8 mouse cellular contexts compared by ENCODE assay signal in the genomic region with DNA sequence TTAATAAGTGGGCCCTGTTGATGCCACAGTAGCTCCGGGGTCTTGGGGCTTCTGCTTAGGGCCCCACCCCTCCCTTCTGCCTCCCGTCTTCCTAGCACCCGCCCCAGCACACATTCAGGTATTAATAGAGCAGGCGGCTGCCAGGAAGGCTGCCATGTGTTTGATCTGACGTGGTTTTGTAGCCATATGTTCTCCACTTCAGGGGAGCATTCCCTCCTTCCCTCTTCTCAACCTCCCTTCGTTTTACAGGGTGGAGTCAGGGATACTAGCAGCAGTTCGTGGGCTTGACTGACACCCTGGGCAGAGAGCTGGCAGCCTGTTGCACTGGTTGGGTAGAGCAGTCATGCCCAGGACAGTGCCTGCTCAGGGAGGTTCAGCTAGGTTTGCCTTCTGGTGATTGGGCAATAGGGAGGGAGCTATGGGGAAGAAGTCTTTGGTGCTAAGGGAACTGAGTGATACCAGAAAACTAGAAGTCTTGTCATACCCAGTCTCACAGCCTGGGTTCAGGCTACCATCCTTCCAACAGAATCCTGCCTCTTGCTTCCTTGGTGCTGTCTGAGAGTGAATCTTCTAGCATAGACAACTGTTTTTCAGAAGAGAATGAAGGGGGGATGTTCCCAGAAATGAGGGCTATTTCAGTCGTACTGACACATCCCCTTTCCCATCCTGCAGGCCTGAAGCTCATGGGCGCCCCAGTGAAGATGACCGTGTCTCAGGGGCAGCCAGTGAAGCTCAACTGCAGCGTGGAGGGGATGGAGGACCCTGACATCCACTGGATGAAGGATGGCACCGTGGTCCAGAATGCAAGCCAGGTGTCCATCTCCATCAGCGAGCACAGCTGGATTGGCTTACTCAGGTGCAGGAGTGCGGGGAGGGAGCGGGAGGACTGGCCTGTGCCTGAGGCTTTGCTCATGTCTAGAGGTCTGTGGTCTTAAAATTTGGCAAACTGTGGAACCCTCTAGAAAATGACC. TPM values are rescaled to one million over a fixed set of nuclear protein-coding genes. Genes with fewer than 3 reads are reported as not detected.
A peak's percentile ranks its signal among the peaks of the same experiment; 100 is the strongest.
DNase-seq lines count a peak whose midpoint lies in the region; ATAC-seq and TF ChIP-seq lines count a peak whose summit lies in the region.

No protein-coding gene starts in this region.

- 63% methylated on average over 15 of the region's 15 CpGs for WGBS in kidney, embryonic 16.5 days
- WGBS in cerebellum, adult 2 months = 35% methylated on average over 15 of the region's 15 CpGs
- WGBS in midbrain, embryonic 13.5 days = 48% methylated on average over 15 of the region's 15 CpGs

- ATAC-seq in kidney, embryonic 16.5 days (ENCODE audit: low FRiP score, low TSS enrichment) = no peak
- ATAC-seq in midbrain, embryonic 13.5 days = no peak

- no peak overlapping the region for H3K27ac ChIP-seq in kidney, embryonic 16.5 days (ENCODE audit: low read length)
- H3K27ac ChIP-seq in cerebellum, adult 2 months (ENCODE audit: insufficient read depth, low read length) = peak overlapping the region; percentile 94
- H3K27ac ChIP-seq in midbrain, embryonic 13.5 days = no peak overlapping the region

- peak overlapping the region; percentile 81; the same call in 1 of the 2 replicates for H3K4me3 ChIP-seq in kidney, embryonic 16.5 days (ENCODE audit: low read length)
- peak overlapping the region; percentile 100 for H3K4me3 ChIP-seq in cerebellum, adult 2 months (replicated peaks; ENCODE audit: insufficient read depth, low read depth, low read length)
- H3K4me3 ChIP-seq in midbrain, embryonic 13.5 days (replicated peaks) = peak overlapping the region; percentile 80

- peak overlapping the region; percentile 97 for H3K4me2 ChIP-seq in kidney, embryonic 16.5 days (replicated peaks; ENCODE audit: low read depth, low read length)
- H3K4me2 ChIP-seq in midbrain, embryonic 13.5 days (replicated peaks) = peak overlapping the region; percentile 97

- 0 out of 2 replicates have a peak, but pooled peaks have one; percentile 36 for TF ChIP-seq POLR2A in cerebellum, adult 2 months (IDR thresholded peaks at IDR 0.05; ENCODE audit: borderline replicate concordance, insufficient read depth, low read length)

- peaks cover 28% of the 10 kb centered on the region for H3K4me1 ChIP-seq in kidney, embryonic 16.5 days (ENCODE audit: insufficient read depth, low read length)
- peaks cover 48% of the 10 kb centered on the region for H3K4me1 ChIP-seq in cerebellum, adult 2 months (ENCODE audit: control insufficient read depth, insufficient read depth, low read length)
- peaks cover 55% of the 10 kb centered on the region for H3K4me1 ChIP-seq in midbrain, embryonic 13.5 days (replicated peaks)

- no peaks in the 10 kb centered on the region for H3K9me3 ChIP-seq in kidney, embryonic 16.5 days (ENCODE audit: low read length)
- H3K9me3 ChIP-seq in midbrain, embryonic 13.5 days = no peaks in the 10 kb centered on the region

- no peak for TF ChIP-seq CTCF in cerebellum, adult 2 months (IDR thresholded peaks at IDR 0.05; ENCODE audit: borderline replicate concordance, insufficient read depth, low read depth, low read length)

- no peak for DNase-seq in kidney, postnatal 14 days
- DNase-seq in cerebellum, adult 2 months = peak; percentile 85 to 95
- peak; percentile 70 to 85 for DNase-seq in frontal cortex, postnatal 36 days (ENCODE audit: low spot score in 2 of 2)
- DNase-seq in spleen, postnatal 4 days (ENCODE audit: low spot score in 2 of 2) = no peak
- no peak for DNase-seq in thymus, postnatal 14 days
- DNase-seq in testis, postnatal 14 days (ENCODE audit: low spot score) = no peak

- H3K9ac ChIP-seq in kidney, embryonic 16.5 days (replicated peaks; ENCODE audit: low read length) = peak overlapping the region; percentile 28; the same call in 1 of the 2 replicates
- peak overlapping the region; percentile 87; the same call in 1 of the 2 replicates for H3K9ac ChIP-seq in midbrain, embryonic 13.5 days (replicated peaks)

- peaks cover 19% of the 10 kb centered on the region for H3K27me3 ChIP-seq in kidney, embryonic 16.5 days (ENCODE audit: insufficient read depth, low read length)
- no peaks in the 10 kb centered on the region for H3K27me3 ChIP-seq in cerebellum, adult 2 months (ENCODE audit: control insufficient read depth, insufficient read depth, low read length)
- H3K27me3 ChIP-seq in midbrain, embryonic 13.5 days = peaks cover 36% of the 10 kb centered on the region

- H3K36me3 ChIP-seq in kidney, embryonic 16.5 days (ENCODE audit: insufficient read depth, low read length) = no peaks in the 10 kb centered on the region
- peaks cover 4% of the 10 kb centered on the region for H3K36me3 ChIP-seq in midbrain, embryonic 13.5 days

RNA-seq across cellular contexts. Expression of a gene that starts 3.6 kb away (rescaled TPM):
- polyA plus RNA-seq in kidney, embryonic 16.5 days (2015; fragmentation: Nextera tagmentation; extraction: Ambion mirVana) = 15.2 TPM in 2 replicates
- polyA plus RNA-seq in cerebellum, adult 2 months (2012; rRNA removed) = 150 and 154 TPM in 2 replicates
- polyA plus RNA-seq in midbrain, embryonic 13.5 days (2015; fragmentation: Nextera tagmentation; extraction: Ambion mirVana) = 15.7 and 16.1 TPM in 2 replicates

RNA-seq across cellular contexts. Expression of a gene that starts 13.8 kb away (rescaled TPM):
- polyA plus RNA-seq in kidney, embryonic 16.5 days (2015; fragmentation: Nextera tagmentation; extraction: Ambion mirVana) = 32.1 and 35.9 TPM in 2 replicates
- polyA plus RNA-seq in cerebellum, adult 2 months (2012; rRNA removed) = 15.9 and 17.5 TPM in 2 replicates
- polyA plus RNA-seq in midbrain, embryonic 13.5 days (2015; fragmentation: Nextera tagmentation; extraction: Ambion mirVana) = 25.1 and 26.8 TPM in 2 replicates

RNA-seq across cellular contexts. Expression of a gene that starts 40.9 kb away (rescaled TPM):
- 0.46 and 0.96 TPM in 2 replicates for polyA plus RNA-seq in kidney, embryonic 16.5 days (2015; fragmentation: Nextera tagmentation; extraction: Ambion mirVana)
- polyA plus RNA-seq in cerebellum, adult 2 months (2012; rRNA removed) = 16.5 and 19.1 TPM in 2 replicates
- 0.55 and 0.65 TPM in 2 replicates for polyA plus RNA-seq in midbrain, embryonic 13.5 days (2015; fragmentation: Nextera tagmentation; extraction: Ambion mirVana)

RNA-seq across cellular contexts. Expression of a gene that starts 59.0 kb away (rescaled TPM):
- 0.81 and 1.2 TPM in 2 replicates for polyA plus RNA-seq in kidney, embryonic 16.5 days (2015; fragmentation: Nextera tagmentation; extraction: Ambion mirVana)
- 65.2 and 78.5 TPM in 2 replicates for polyA plus RNA-seq in cerebellum, adult 2 months (2012; rRNA removed)
- 0.52 TPM in 1 of 2 replicates, not detected in the other for polyA plus RNA-seq in midbrain, embryonic 13.5 days (2015; fragmentation: Nextera tagmentation; extraction: Ambion mirVana)

Comparison
In these comparisons a context has a peak if more than half of its experiments do, and no peak if none do; other contexts are left out.
1. DNase-seq: peak in cerebellum, adult 2 months (2 of 2) and frontal cortex, postnatal 36 days (2 of 2); none in kidney, postnatal 14 days (single experiment), spleen, postnatal 4 days (0 of 2), thymus, postnatal 14 days (single experiment) and testis, postnatal 14 days (single experiment).
2. Peak in every context shown above with its lines, with median percentiles within 50 percentile points of each other: H3K4me3 ChIP-seq.